Mouse (Mus musculus): Measurements from ENCODE around the gene Gm38431.

DNA sequence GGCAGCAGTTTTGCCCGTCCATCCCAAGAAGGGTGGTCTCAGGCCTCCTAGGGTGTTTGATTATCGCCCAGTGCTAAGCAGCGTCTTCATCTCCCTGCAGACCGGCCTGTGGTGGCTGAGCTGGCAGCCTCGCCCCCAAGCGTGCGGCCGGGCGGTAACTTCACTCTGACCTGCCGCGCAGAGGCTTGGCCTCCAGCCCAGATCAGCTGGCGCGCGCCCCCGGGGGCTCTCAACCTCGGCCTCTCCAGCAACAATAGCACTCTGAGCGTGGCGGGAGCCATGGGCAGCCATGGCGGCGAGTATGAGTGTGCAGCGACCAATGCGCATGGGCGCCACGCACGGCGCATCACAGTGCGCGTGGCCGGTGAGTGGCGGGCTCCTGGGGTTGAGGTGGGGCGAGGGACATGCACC, 54.3 kb downstream of the Gm38431 start:
- TF ChIP-seq CTCF (IDR thresholded peaks at IDR 0.05; ENCODE audit: low read depth), result no peak
- TF ChIP-seq EP300 (IDR thresholded peaks at IDR 0.05; ENCODE audit: low read depth), result no peak
